Mouse (Mus musculus) cerebellum, adult 2 months (tissue): ENCODE measurements around the gene Slc30a4.

Experiments used
- CTCF ChIP-seq: fragments of 200-500 bp; IDR thresholded peaks from 2 replicates; pipeline ENCODE4 v1.5.1; 2011; ENCODE audit warnings: low read depth, mild to moderate bottlenecking, control low read depth, low read length, moderate library complexity, borderline replicate concordance; ENCODE audit not compliant: insufficient read depth
- POLR2A ChIP-seq: fragments of 200-500 bp; IDR thresholded peaks from 2 replicates; pipeline ENCODE4 v1.6.1; 2011; ENCODE audit warnings: low read length, control low read depth, borderline replicate concordance; ENCODE audit not compliant: insufficient read depth

- TF ChIP-seq CTCF (no peak), POLR2A (no peak)
Measured at GRCm38 (mm10) chr2:122659825-122660224, 42.6 kb downstream of the Slc30a4 start.
